Mouse (Mus musculus): ENCODE measurements around the gene Asah2. TPM values are rescaled to one million over a fixed set of nuclear protein-coding genes. Genes with fewer than 3 reads are reported as not detected.

The Asah2 gene
- total and polyA plus RNA-seq, 2 experiments from 2014 or later, result 0.85 to 3.9 TPM

- H3K9me3 ChIP-seq (ENCODE audit: low read length), result no peaks in the 10 kb centered on the region
- H3K4me1 ChIP-seq (ENCODE audit: insufficient read depth, low read length), result no peaks in the 10 kb centered on the region
- no peak for ATAC-seq
- no peak for DNase-seq (ENCODE audit: low spot score)
- no peak for TF ChIP-seq CTCF (IDR thresholded peaks at IDR 0.05; ENCODE audit: low read depth)
- H3K36me3 ChIP-seq (ENCODE audit: insufficient read depth, low read length), result no peaks in the 10 kb centered on the region
- no peak overlapping the region for H3K9ac ChIP-seq (replicated peaks; ENCODE audit: low read length)
- 97% methylated on average over 5 of the region's 5 CpGs for WGBS
- no peak overlapping the region for H3K27ac ChIP-seq
- no peaks in the 10 kb centered on the region for H3K27me3 ChIP-seq (ENCODE audit: insufficient read depth, low read length)
- H3K4me2 ChIP-seq (ENCODE audit: low read depth, low read length), result no peak overlapping the region
- no peak overlapping the region for H3K4me3 ChIP-seq (ENCODE audit: low read length)
These were observed 90.0 kb downstream of the Asah2 start for GRCm38 (mm10) chr19:32018053-32018452.

GRCm38 (mm10) chr19:32002623-32003022, 105.4 kb downstream of the Asah2 start:
- Histone ChIP-seq H3K4me3 (ENCODE audit: low read length) (no peak overlapping the region), H3K27ac (no peak overlapping the region), H3K4me1 (ENCODE audit: insufficient read depth, low read length) (no peaks in the 10 kb centered on the region), H3K4me2 (ENCODE audit: low read depth, low read length) (no peak overlapping the region), H3K27me3 (ENCODE audit: insufficient read depth, low read length) (no peaks in the 10 kb centered on the region), H3K36me3 (ENCODE audit: insufficient read depth, low read length) (no peaks in the 10 kb centered on the region), H3K9me3 (ENCODE audit: low read length) (no peaks in the 10 kb centered on the region), H3K9ac (replicated peaks; ENCODE audit: low read length) (no peak overlapping the region)
- no peak for TF ChIP-seq CTCF (IDR thresholded peaks at IDR 0.05; ENCODE audit: low read depth)
- ATAC-seq (no peak), DNase-seq (ENCODE audit: low spot score) (no peak)
- 70% methylated on average over 5 of the region's 5 CpGs for WGBS

DNA sequence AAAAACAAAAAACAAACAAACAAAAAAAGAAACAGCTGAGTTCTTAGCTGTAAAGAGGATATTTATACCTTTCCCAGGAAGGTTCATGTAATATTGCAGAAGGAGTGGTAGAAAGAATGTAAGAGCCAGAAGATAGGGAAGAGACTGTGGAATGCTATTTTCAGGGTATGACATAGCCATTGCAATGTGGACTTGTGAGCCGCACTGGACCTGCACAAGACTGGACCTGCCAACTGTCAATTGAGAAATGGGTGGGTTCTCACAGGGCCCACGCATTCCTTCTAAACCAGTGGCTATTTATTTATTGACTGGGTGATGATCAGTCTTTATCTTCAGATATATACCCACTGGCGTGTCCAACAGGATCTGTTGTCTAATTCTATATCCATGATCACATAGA, 111.1 kb downstream of the Asah2 start:
- Histone ChIP-seq H3K4me2 (ENCODE audit: low read depth, low read length) (no peak overlapping the region), H3K27ac (no peak overlapping the region), H3K4me3 (ENCODE audit: low read length) (no peak overlapping the region), H3K9me3 (ENCODE audit: low read length) (no peaks in the 10 kb centered on the region), H3K27me3 (ENCODE audit: insufficient read depth, low read length) (no peaks in the 10 kb centered on the region), H3K9ac (replicated peaks; ENCODE audit: low read length) (no peak overlapping the region), H3K4me1 (ENCODE audit: insufficient read depth, low read length) (no peaks in the 10 kb centered on the region), H3K36me3 (ENCODE audit: insufficient read depth, low read length) (no peaks in the 10 kb centered on the region)
- ATAC-seq (no peak), DNase-seq (ENCODE audit: low spot score) (no peak)
- TF ChIP-seq CTCF (IDR thresholded peaks at IDR 0.05; ENCODE audit: low read depth), result no peak
- 91% methylated on average over 3 of the region's 3 CpGs for WGBS

GRCm38 (mm10) chr19:31991057-31991456, 117.0 kb downstream of the Asah2 start:
- Histone ChIP-seq H3K9ac (replicated peaks; ENCODE audit: low read length) (no peak overlapping the region), H3K9me3 (ENCODE audit: low read length) (no peaks in the 10 kb centered on the region), H3K4me2 (ENCODE audit: low read depth, low read length) (no peak overlapping the region), H3K4me3 (ENCODE audit: low read length) (no peak overlapping the region), H3K27me3 (ENCODE audit: insufficient read depth, low read length) (no peaks in the 10 kb centered on the region), H3K4me1 (ENCODE audit: insufficient read depth, low read length) (no peaks in the 10 kb centered on the region), H3K36me3 (ENCODE audit: insufficient read depth, low read length) (no peaks in the 10 kb centered on the region), H3K27ac (no peak overlapping the region)
- WGBS, result 91% methylated on average over 6 of the region's 6 CpGs
- no peak for TF ChIP-seq CTCF (IDR thresholded peaks at IDR 0.05; ENCODE audit: low read depth)
- ATAC-seq (no peak), DNase-seq (ENCODE audit: low spot score) (no peak)

GRCm38 (mm10) chr19:31975882-31976281, 132.1 kb downstream of the Asah2 start:
- DNase-seq (ENCODE audit: low spot score) (no peak), ATAC-seq (no peak)
- TF ChIP-seq CTCF (IDR thresholded peaks at IDR 0.05; ENCODE audit: low read depth), result no peak
- H3K36me3 ChIP-seq (ENCODE audit: insufficient read depth, low read length), result no peaks in the 10 kb centered on the region
- no peak overlapping the region for H3K4me3 ChIP-seq (ENCODE audit: low read length)
- no peaks in the 10 kb centered on the region for H3K27me3 ChIP-seq (ENCODE audit: insufficient read depth, low read length)
- no peaks in the 10 kb centered on the region for H3K9me3 ChIP-seq (ENCODE audit: low read length)
- 69% methylated on average over 2 of the region's 2 CpGs for WGBS
- H3K4me2 ChIP-seq (ENCODE audit: low read depth, low read length), result no peak overlapping the region
- H3K4me1 ChIP-seq (ENCODE audit: insufficient read depth, low read length), result no peaks in the 10 kb centered on the region
- H3K9ac ChIP-seq (replicated peaks; ENCODE audit: low read length), result no peak overlapping the region
- no peak overlapping the region for H3K27ac ChIP-seq

DNA sequence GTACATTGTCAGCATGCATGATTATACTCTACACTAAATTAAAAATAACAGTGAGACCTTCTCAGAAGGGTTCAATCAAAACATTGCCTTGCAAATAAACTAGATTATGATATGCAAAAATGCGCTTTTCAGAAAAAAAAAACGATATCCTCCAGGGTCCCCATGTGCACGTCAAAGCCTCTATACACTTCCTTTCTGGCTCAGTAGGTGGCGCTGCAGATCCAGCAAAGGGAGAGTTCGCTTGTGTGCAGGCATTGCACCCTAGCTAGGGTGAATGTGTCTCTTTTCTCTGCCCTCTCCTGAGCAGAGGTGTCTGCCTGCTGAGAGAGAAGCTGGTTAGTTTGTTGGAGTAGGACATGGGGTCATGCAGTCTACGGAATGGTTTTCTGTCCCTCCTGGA, 136.0 kb downstream of the Asah2 start:
- ATAC-seq (peak; percentile 91), DNase-seq (ENCODE audit: low spot score) (peak; percentile 91)
- no peak overlapping the region for H3K9ac ChIP-seq (replicated peaks; ENCODE audit: low read length)
- H3K4me1 ChIP-seq (ENCODE audit: insufficient read depth, low read length), result no peaks in the 10 kb centered on the region
- H3K9me3 ChIP-seq (ENCODE audit: low read length), result no peaks in the 10 kb centered on the region
- no peak overlapping the region for H3K4me3 ChIP-seq (ENCODE audit: low read length)
- 7% methylated on average over 6 of the region's 6 CpGs for WGBS
- no peaks in the 10 kb centered on the region for H3K36me3 ChIP-seq (ENCODE audit: insufficient read depth, low read length)
- no peak overlapping the region for H3K27ac ChIP-seq
- peak; percentile 98 for TF ChIP-seq CTCF (IDR thresholded peaks at IDR 0.05; ENCODE audit: low read depth)
- H3K4me2 ChIP-seq (ENCODE audit: low read depth, low read length), result no peak overlapping the region
- H3K27me3 ChIP-seq (ENCODE audit: insufficient read depth, low read length), result no peaks in the 10 kb centered on the region

GRCm38 (mm10) chr19:31971405-31971804, 136.6 kb downstream of the Asah2 start:
- Histone ChIP-seq H3K27me3 (ENCODE audit: insufficient read depth, low read length) (no peaks in the 10 kb centered on the region), H3K4me1 (ENCODE audit: insufficient read depth, low read length) (no peaks in the 10 kb centered on the region), H3K4me2 (ENCODE audit: low read depth, low read length) (no peak overlapping the region), H3K4me3 (ENCODE audit: low read length) (no peak overlapping the region), H3K36me3 (ENCODE audit: insufficient read depth, low read length) (no peaks in the 10 kb centered on the region), H3K27ac (no peak overlapping the region), H3K9me3 (ENCODE audit: low read length) (no peaks in the 10 kb centered on the region), H3K9ac (replicated peaks; ENCODE audit: low read length) (no peak overlapping the region)
- WGBS, result 62% methylated on average over 3 of the region's 3 CpGs
- DNase-seq (ENCODE audit: low spot score), result no peak
- no peak for ATAC-seq
- TF ChIP-seq CTCF (IDR thresholded peaks at IDR 0.05; ENCODE audit: low read depth), result no peak

All from hindbrain, postnatal 0 days (tissue).